Mouse (Mus musculus): ENCODE results near the gene Ackr1.

- TF ChIP-seq CTCF (IDR thresholded peaks at IDR 0.05; ENCODE audit: low read depth), result no peak
- TF ChIP-seq EP300 (IDR thresholded peaks at IDR 0.05; ENCODE audit: low read depth), result no peak
These were observed 3.8 kb downstream of the Ackr1 start for GRCm38 (mm10) chr1:173329743-173330142.

Data from liver, embryonic 14.5 days (tissue).